In genomic region chr16:38137296-38137695, GRCm38 (mm10) we compare ENCODE assay signal across 9 mouse cellular contexts. TPM values are rescaled to one million over a fixed set of nuclear protein-coding genes. Genes with fewer than 3 reads are reported as not detected.
DNase-seq lines count a peak whose midpoint lies in the region; ATAC-seq and TF ChIP-seq lines count a peak whose summit lies in the region.
"Had no signal": no experiment of that assay in that cellular context is flagged by ENCODE, and none has a peak within 500 bp of the region (broad histone marks: within the 10 kb centered on the region; RNA-seq: fewer than 3 reads in every experiment).

No protein-coding gene starts in this region.

- no peaks in the 10 kb centered on the region; the same call in 1 of the 2 replicates for H3K36me3 ChIP-seq in forebrain, embryonic 13.5 days (ENCODE audit: poor library complexity, severe bottlenecking)
- H3K36me3 ChIP-seq in stomach, postnatal 0 days (ENCODE audit: control insufficient read depth, insufficient read depth, low read length): no peaks in the 10 kb centered on the region
- H3K36me3 ChIP-seq: limb, embryonic 15.5 days had no signal

- H3K9me3 ChIP-seq in forebrain, embryonic 13.5 days (replicated peaks): no peaks in the 10 kb centered on the region
- H3K9me3 ChIP-seq in stomach, postnatal 0 days (ENCODE audit: control insufficient read depth, low read length): no peaks in the 10 kb centered on the region
- H3K9me3 ChIP-seq: limb, embryonic 15.5 days had no signal

- no peak for TF ChIP-seq EP300 in stomach, postnatal 0 days (optimal IDR thresholded peaks at IDR 0.05)

- peaks cover 51% of the 10 kb centered on the region for H3K4me1 ChIP-seq in forebrain, embryonic 13.5 days
- no peaks in the 10 kb centered on the region for H3K4me1 ChIP-seq in stomach, postnatal 0 days (replicated peaks; ENCODE audit: control insufficient read depth, insufficient read depth)

- H3K27ac ChIP-seq in forebrain, embryonic 13.5 days: no peak overlapping the region
- H3K27ac ChIP-seq in stomach, postnatal 0 days (replicated peaks): no peak overlapping the region
- H3K27ac ChIP-seq: limb, embryonic 15.5 days had no signal

- ATAC-seq in forebrain, embryonic 13.5 days: peak; percentile 37; the same call in 1 of the 2 replicates
- no peak for ATAC-seq in stomach, postnatal 0 days (ENCODE audit: low FRiP score, low TSS enrichment)

- TF ChIP-seq CTCF in stomach, postnatal 0 days (IDR thresholded peaks at IDR 0.05; ENCODE audit: low read depth): peak; percentile 71

- 43% methylated on average over 5 of the region's 5 CpGs for WGBS in forebrain, embryonic 13.5 days
- WGBS in stomach, postnatal 0 days: 67% methylated on average over 5 of the region's 5 CpGs

- no peak overlapping the region for H3K4me3 ChIP-seq in forebrain, embryonic 13.5 days
- H3K4me3 ChIP-seq in stomach, postnatal 0 days (ENCODE audit: low read depth, low read length): no peak overlapping the region
- H3K4me3 ChIP-seq: limb, embryonic 15.5 days had no signal

- peak; percentile 18 for DNase-seq in gastrocnemius, postnatal 10 days
- DNase-seq in gastrocnemius, postnatal 14 days: no peak
- peak; percentile 53 for DNase-seq in urinary bladder, postnatal 14 days (ENCODE audit: low spot score)
- no peak for DNase-seq in urinary bladder, adult 18-20 months (ENCODE audit: low spot score in 2 of 2)
- DNase-seq in lung, adult 18-20 months: peak; percentile 66 to 80
- DNase-seq in stomach, postnatal 0 days (ENCODE audit: low spot score): peak; percentile 55
- DNase-seq in frontal cortex, postnatal 25 days (ENCODE audit: low spot score in 2 of 2): no peak

- H3K27me3 ChIP-seq in forebrain, embryonic 13.5 days: no peaks in the 10 kb centered on the region
- H3K27me3 ChIP-seq in stomach, postnatal 0 days (ENCODE audit: control insufficient read depth, insufficient read depth, low read length): no peaks in the 10 kb centered on the region
- H3K27me3 ChIP-seq: limb, embryonic 15.5 days had no signal

- intact Hi-C loops in gastrocnemius, postnatal 14 days (cut with DNase I; ENCODE audit: low total_unique reads): no loop called here

- no peak overlapping the region for H3K4me2 ChIP-seq in forebrain, embryonic 13.5 days
- no peak overlapping the region for H3K4me2 ChIP-seq in stomach, postnatal 0 days (replicated peaks; ENCODE audit: low read depth)
- H3K4me2 ChIP-seq: limb, embryonic 15.5 days had no signal

- no peak overlapping the region for H3K9ac ChIP-seq in forebrain, embryonic 13.5 days
- no peak overlapping the region for H3K9ac ChIP-seq in stomach, postnatal 0 days (ENCODE audit: low read length)
- H3K9ac ChIP-seq: limb, embryonic 15.5 days had no signal

RNA-seq across cellular contexts. Expression of gene Gsk3b, which starts 48.5 kb away (rescaled TPM):
- total RNA-seq in gastrocnemius, postnatal 10 days (2021): 10 to 100 TPM; 58.8 to 65.8 TPM
- total RNA-seq in gastrocnemius, postnatal 14 days (2021): 10 to 100 TPM; 47.2 to 49.3 TPM
- 140 and 143 TPM in 2 replicates for polyA plus RNA-seq in forebrain, embryonic 13.5 days (2015; fragmentation: Nextera tagmentation; extraction: Ambion mirVana)
- 28.1 and 28.4 TPM in 2 replicates for polyA plus RNA-seq in stomach, postnatal 0 days (2015; fragmentation: Nextera tagmentation; extraction: Ambion mirVana)

Comparison
In these comparisons a context has a peak if more than half of its experiments do, and no peak if none do; other contexts are left out.
1. DNase-seq: peak in gastrocnemius, postnatal 10 days (single experiment), urinary bladder, postnatal 14 days (single experiment), lung, adult 18-20 months (2 of 2) and stomach, postnatal 0 days (single experiment); none in gastrocnemius, postnatal 14 days (single experiment), urinary bladder, adult 18-20 months (0 of 2) and frontal cortex, postnatal 25 days (0 of 2).